Mouse (Mus musculus) thymus, postnatal 14 days (tissue): Measurements from ENCODE around the gene Ccnc.

Source experiments
- DNase-seq: peaks from one replicate; pipeline ENCODE4 v3.0.0; 2021

The Ccnc gene

DNA sequence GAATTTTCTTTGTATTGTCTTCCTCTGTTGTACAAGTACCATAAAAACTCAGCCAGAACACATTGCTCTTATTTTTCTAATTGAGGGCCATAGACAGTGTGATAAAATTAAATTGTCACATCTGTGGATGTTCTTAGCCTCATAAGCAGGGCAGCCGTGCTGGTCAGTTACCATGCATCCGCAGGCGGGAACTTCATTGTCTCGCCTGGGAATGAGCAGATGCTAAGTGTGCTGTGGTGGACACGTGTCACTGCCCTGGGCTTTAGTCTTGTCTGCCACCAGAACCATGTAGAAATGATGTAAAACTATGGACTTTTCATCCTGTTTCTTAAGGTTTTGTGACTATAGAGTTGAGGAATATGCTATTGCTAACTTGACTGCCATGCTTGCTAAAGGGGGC, 79.7 kb downstream of the Ccnc start:
- no peak for DNase-seq
